ENCODE assay signal across 6 mouse cellular contexts in the genomic region with DNA sequence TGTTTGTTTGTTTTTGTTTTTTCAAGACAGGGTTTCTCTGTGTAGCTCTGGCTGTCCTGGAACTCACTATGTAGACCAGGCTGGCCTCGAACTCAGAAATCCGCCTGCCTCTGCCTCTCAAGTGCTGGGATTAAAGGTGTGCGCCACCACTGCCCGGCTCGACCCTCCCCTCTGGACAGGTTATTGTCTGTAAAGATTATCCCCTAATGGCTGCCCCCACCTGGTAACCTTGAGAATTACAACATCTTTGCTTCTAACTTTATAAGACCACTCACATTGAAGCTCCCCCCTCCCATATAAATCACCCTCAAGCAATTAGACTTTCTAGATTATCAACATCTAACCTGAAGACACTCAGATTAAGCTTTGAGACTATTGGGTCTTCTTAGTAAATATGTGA.
DNase-seq lines count a peak whose midpoint lies in the region; ATAC-seq and TF ChIP-seq lines count a peak whose summit lies in the region.
"Not testable (repeated sequence)": the region's sequence is repeated elsewhere in the genome, so short reads cannot be mapped to it uniquely, and the experiment has no call there.

No protein-coding gene starts in this region.

- ATAC-seq in inflammation-experienced regulatory T-cells, adult 6 months: peak; percentile 35

- H3K27me3 ChIP-seq in thymus, adult 2 months (ENCODE audit: control insufficient read depth, insufficient read depth, low read length): not testable (repeated sequence)

- H3K4me1 ChIP-seq in thymus, adult 2 months (replicated peaks; ENCODE audit: control insufficient read depth, insufficient read depth, low read length): not testable (repeated sequence)

- H3K27ac ChIP-seq in gastrocnemius, adult 2 months; layer of hippocampus, adult 2 months; thymus, adult 2 months (ENCODE audit: control insufficient read depth, insufficient read depth, low read length): not testable (repeated sequence)

- 97% methylated on average over 5 of the region's 5 CpGs for WGBS in thymus, adult 2 months

- H3K36me3 ChIP-seq in thymus, adult 2 months (ENCODE audit: control insufficient read depth, insufficient read depth, low read length): not testable (repeated sequence)

- DNase-seq in ES-CJ7 (ENCODE audit: low read depth, low spot score): peak; percentile 61
- DNase-seq in R1 (ENCODE audit: low read depth, low spot score): peak; percentile 65
- DNase-seq in gastrocnemius, adult 2 months; layer of hippocampus, adult 2 months (ENCODE audit: low spot score in 2 of 2): not testable (repeated sequence)
- peak; percentile 5 for DNase-seq in thymus, adult 2 months

- not testable (repeated sequence) for TF ChIP-seq POLR2A in thymus, adult 2 months (IDR thresholded peaks at IDR 0.05; ENCODE audit: control insufficient read depth, extremely low read depth, insufficient read depth, low read length, poor library complexity)

- intact Hi-C loops in gastrocnemius, adult 2 months (cut with DNase I): not testable (repeated sequence)

- TF ChIP-seq CTCF in gastrocnemius, adult 2 months (IDR thresholded peaks at IDR 0.05): 0 out of 2 replicates have a peak, but pooled peaks have one; percentile 8
- peak; percentile 35 for TF ChIP-seq CTCF in layer of hippocampus, adult 2 months (conservative IDR thresholded peaks at IDR 0.05)
- TF ChIP-seq CTCF in thymus, adult 2 months (IDR thresholded peaks at IDR 0.05; ENCODE audit: borderline replicate concordance, control insufficient read depth, extremely low read depth, insufficient read depth, low read length, poor library complexity): not testable (repeated sequence)

- H3K4me3 ChIP-seq in gastrocnemius, adult 2 months; layer of hippocampus, adult 2 months; thymus, adult 2 months (ENCODE audit: control insufficient read depth, insufficient read depth, low read length): not testable (repeated sequence)
